Mouse (Mus musculus) lung, postnatal 0 days (tissue): ENCODE results near the gene Tanc1.

Experiments used
- CTCF ChIP-seq: IDR thresholded peaks from 2 replicates; pipeline ENCODE4 v1.5.1; 2016; ENCODE audit warnings: antibody characterized with exemption, mild to moderate bottlenecking
- EP300 ChIP-seq: IDR thresholded peaks from 2 replicates; pipeline ENCODE4 v1.6.1; 2016; ENCODE audit warnings: antibody characterized with exemption, mild to moderate bottlenecking, control low read depth

DNA sequence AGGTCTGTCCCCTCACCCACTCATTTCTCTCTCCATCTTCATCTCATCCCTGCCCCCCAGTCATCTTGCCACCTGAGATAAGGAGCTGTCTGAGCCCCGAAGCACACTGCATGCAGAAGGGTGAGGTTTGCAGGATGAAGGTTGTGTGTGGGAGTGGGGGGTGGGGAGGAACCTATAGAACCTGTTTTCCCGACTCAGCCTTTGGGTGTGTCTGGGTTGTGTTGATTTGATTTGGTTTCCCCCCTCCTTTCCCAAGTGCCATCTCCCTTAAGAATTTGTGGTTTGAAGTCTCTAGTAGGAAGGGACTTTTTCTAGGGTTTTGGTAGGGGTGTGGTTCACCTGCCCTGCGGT is 157.5 kb downstream of the Tanc1 start:
- TF ChIP-seq CTCF (no peak), EP300 (no peak)
